Mouse (Mus musculus) activated CD4-positive, CD25-positive, alpha-beta regulatory T cell, adult 4 months (primary cell): ENCODE measurements around the gene Ttc28. TPM values are rescaled to one million over a fixed set of nuclear protein-coding genes. Genes with fewer than 3 reads are reported as not detected.

Experiments
- ATAC-seq: one replicate; pipeline ENCODE4 v1.8.0; 2017
- polyA plus RNA-seq, 2 experiments: library from polyadenylated mRNA; unstranded; fragments of 100-300 nt; shearing (Covaris generic); gene quantifications; one replicate each; pipeline ENCODE4 v1.2.1; 2017

Gene Ttc28
- polyA plus RNA-seq, 2 experiments from 2014 or later: 1.9 to 2.6 TPM

DNA sequence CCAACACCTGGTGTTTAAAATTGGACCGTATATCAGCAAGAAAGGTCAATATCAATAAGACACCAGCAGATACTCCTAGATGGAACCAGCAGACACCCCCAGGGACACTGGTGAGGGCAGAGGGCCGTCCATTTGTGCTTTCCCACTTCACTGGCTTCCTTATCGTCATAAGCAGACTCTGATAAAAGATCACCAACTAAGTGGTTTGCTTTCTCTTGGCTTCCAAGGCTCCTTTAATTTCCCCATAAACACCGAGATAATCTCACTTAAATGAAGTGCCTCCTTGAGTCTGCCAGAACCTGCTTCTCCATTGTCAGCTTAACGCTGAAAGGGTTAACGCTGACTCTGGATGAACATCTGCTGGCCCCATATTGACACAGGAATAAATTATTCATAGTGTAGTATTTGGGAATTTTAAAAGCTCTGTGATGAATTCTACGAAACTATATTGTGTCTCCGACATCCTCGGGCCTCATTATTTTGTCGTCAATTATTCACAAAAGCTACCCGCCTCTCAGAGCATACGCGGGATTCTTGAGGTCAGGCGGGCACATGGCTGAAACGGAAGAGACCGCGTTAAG lies 175.3 kb downstream of the Ttc28 start:
- ATAC-seq: no peak

DNA sequence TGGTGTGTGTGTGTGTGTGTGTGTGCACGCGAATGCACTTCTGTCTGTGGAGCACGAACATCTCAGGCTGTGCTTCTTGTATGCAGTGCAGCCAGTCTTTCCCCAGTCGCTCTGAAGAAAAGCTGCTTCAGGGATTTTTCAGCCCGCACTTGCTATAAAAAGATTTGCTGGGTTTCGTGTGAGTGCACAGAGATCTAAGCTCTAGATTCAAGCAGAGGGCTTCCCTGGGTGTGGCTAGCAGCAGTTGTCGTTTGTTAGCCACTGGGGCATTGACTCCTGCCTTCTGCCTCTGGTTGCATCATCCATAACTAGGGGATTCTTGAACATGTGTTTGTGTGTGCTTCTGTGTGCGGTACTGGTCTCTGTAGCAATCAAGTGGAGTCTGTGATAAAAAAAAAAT lies 175.9 kb downstream of the Ttc28 start:
- no peak for ATAC-seq

DNA sequence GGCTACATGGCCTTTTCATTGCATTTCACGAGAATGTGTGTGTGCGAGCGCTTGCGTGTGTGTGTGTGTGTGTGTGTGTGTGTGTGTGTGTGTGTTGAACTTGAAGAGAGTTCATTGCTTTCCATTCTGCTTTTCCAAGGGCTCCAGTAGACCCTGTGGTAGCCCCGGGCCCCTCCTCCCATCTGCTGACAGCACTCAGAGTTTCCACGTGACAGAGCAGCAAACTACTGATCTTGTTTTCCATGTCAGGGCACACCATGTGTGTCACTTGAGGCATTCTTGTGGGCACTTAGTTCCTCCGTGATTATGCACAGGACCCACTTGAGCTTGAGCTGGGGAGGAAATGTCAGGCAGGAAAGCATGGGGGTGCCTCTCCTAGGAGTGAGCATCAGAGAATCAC lies 177.5 kb downstream of the Ttc28 start:
- no peak for ATAC-seq

DNA sequence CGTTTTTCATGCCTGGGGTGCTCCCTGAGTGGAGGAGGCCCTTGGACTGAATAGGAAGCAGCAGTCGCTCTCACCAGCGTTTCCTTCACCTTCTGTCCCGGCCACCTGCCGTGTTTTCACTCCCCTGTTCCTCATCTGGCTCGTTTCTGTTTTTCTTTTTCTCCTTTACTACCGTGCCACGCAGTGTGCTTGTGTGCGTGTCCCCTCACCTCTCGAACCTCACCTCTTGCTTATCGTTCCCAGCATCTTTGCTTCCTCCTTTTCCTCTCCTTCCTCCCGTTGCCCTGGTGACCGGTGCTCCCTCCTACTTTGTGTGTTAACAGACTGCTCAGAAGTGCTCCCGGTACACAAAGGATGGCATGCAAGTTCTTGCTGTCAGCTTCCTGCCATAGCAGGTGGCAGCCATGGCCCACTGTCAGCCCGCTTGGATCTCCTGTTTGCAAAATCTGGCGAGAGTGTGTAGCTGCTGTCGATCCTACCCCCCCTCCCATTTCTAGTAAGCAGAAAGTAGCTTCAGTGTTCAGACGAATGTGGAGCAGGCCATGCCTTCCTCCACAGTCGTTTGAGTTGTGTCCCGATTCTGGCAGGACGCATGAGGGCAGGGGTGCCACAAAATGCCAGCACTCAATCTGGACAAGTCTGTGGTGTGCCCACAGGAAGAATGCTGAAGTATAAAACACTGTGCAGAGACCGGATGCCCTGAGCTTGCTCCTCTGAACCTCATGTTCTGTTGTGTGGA lies 179.0 kb downstream of the Ttc28 start:
- peak; percentile 79 for ATAC-seq

DNA sequence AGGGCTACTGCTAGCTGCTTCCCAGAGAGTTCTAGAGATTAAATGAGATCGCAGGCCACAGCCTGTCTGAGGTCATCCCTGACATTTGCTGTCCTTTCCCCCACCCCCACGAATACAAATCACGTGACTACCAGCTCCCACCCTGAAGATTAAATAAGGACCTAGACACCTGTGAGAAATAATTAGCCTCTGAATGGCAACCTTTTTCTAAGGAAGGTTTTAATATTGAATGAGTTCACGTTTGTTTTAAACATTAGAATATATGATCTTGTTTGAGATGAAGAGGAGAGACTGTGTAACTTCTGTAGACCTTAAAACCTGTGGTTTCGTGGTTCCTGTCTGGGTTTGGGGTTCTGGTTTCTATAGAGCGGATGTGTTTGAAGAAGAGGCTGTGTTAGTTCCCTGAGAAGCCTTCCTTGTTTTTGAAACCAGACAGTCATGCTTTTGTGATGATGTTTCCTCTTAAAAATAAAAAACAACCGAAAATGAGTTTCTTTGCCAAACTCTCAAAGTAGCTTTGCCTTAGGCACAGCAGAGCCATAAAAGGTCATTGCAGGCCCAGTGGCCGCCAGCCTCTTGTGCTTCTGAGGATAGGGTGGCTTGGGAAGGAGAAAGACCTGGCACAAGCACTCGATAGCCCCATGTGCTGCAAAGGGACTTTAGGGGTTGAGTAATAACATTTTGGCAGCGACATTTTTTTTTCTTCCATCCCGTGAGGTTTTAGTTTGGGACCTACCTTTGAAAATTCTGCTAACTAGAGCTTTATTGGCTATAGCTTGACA lies 179.7 kb downstream of the Ttc28 start:
- peak; percentile 52 for ATAC-seq

DNA sequence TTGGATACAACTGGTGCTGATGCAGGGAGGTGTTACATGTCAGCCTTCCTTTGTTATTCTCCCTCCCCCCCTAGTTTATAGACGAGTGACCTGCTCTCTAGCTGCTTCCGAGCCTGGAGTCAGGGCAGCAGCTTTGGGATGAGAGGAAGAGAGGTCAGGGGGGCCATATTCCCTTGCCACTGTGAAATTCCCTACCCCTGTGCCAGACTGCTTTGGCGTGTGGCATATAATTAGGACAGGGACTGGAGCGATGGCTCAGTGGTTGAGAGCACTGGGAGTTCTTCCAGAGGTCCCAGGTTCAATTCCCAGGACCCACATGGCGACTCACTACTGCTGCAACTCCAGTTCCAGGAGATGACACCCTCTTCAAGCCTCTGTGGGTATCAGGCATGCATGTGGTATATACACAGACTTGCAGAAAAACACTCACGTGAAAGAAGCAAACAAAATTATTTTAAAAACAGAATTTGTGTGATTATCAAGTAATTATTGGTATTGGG lies 180.7 kb downstream of the Ttc28 start:
- ATAC-seq: no peak

DNA sequence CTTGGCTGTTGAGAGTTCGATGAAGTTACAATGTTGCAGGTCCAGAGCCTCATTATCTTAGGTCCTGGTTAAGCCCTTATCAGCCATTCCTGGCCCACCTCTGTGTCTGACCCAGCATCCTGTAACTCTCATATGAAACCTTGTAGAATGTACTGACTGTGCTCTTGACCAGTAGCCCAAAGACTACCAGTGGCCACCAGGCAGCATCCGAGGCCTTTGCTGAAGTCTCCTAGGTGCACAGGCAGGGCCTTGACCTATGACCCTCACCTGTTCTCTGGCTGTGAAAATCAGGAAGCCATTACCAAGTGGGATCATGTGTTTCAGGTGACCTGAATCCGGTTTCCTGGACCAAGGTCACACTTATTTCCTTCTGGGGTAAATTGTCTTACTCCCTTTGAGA lies 183.6 kb downstream of the Ttc28 start:
- no peak for ATAC-seq

DNA sequence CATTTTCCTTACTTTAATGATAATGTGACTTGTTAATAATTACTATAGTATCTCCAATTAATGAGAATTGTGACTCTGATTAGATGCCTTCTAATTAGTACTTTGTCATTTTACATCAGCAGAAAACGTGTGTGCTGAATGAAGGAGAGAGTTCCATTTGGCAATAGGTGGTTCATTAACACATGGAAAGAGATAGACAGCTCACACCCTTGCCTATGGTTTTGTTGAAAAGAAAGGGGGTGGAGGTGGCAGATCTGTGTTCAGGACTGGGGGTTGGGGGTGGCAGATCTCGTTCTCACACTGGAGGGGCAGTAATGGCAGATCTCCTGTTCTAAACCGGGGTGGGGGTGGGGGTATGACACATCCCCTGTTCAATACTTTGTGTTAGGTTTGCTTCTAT lies 184.4 kb downstream of the Ttc28 start:
- ATAC-seq: no peak

DNA sequence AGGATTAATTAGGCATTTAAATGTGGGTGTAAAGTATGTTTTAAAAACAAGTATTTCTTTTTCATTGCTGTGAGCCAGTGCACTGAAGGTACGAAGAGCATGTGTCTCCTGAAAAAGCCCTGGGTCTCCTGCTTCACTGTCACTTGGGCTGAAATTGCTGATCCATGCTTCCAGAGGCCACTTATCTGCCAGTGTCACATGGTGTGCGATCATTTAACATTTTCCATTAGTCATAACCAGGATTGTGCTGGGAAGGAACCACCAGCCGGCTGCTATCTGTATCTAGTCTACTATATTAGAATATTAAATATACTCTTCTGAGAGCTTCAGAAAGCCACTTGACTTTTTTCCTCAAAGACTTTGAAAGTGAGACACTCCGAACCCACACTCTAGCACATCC lies 186.2 kb downstream of the Ttc28 start:
- no peak for ATAC-seq

DNA sequence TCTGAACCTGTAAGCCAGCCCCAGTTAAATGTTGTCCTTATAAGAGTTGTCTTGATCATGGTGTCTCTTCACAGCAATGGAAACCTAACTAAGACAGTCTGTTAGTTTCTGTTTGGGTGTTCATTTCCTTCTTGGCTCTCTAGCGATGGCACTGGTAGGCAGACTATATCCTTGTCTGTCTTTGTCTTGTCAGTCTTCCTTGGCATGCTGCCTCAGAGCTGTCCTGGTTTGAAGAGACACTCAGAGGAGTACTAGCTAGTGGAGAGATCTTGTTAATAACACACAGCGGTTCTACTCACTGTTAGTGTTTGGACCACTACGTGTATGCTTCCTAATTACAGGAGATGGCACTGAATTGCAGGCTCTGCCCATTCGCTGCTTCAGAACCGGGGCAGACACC lies 189.9 kb downstream of the Ttc28 start:
- ATAC-seq: no peak

DNA sequence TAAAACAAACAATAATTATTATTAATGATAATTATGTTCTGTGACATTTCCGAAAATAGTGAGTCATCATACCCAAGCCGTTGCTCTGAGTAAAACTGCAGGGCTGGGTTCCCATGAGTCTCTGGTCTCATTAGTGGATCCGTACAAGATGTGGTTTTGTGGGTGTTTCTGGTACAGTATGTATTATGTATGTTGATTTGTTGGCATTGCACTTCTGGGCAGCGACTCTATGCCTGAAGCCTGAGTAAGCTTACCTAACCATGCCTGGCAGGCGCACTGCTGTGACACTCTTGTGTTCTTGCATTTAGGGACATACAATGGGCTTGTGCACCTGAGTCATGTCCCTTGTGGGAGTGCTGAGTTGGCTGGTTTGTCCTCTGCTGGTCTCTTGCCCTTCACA lies 190.3 kb downstream of the Ttc28 start:
- ATAC-seq: no peak

DNA sequence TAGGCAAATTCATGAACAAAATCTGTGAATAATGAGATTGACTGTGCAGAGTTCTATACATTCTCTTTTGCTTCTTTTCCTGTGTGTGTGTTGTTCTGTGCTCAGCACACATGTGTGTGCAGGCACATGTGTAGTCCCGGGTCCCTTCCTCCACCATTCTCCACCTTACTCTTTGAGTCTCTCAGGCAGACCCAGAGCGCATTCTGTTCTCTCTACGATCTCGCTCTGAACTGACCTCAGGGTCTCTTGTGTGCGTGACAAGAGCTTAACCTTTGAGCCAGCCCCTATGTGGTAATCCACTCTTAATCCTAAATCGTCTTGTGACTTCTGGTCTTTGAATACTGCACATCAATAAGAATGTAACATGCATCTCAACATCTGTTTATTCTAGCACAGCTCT lies 190.8 kb downstream of the Ttc28 start:
- no peak for ATAC-seq

DNA sequence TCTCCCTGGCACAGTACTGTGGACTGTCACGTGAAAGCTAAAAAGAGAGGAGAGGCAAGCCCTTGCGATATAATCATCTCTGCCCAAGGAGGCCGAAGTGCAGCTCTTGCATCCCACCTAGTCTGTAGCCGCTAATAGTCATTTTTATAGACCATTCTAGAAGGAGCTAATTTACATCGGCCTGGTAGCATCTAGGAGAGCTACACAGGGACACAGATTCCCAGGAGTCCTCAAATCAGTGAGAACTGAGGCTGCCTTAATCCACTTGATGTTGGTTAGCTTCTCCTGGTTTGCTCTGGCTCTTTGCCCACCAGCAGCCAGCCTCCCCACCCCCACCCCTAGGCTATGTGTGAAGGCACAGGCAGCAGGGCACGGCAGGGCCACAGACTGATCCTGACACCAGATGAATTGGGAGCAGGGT lies 193.7 kb downstream of the Ttc28 start:
- no peak for ATAC-seq

DNA sequence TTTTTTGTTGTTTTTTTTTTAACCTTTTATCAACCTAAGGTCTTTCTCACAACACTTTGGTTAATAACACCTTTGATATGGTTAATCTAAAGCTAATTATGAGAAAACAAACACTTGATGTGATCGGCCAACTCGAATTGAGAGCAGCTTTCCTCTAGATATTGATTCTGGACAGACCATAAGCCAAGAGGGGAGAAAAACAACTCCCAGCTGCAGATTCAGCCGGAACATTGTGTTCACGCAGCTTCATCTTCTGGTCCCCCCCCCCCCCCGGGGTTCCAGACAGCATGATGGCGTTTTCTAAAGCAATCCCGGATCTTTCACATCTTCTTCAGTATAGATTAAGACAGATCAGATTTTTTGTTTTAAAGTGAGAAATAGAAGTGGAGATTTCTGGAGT lies 194.4 kb downstream of the Ttc28 start:
- no peak for ATAC-seq

DNA sequence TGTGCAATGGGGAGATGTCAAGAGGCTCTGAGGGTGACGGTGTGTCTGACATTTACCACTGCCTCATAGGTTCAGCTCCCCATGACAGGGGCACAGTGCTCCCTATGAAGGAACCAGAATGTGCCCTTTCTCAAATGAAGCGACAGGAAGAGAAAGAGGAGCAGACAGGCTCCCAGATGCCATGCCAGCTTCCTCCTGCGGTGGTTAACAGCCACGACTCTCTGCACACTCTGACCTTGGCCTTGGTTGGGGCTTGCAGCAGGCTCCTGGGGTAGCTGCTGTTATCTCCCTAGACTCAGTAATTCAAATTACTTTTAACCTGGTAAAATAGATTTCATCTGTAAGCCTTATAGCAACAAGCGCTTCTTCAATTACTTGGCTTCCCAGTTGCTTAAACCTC lies 196.2 kb downstream of the Ttc28 start:
- ATAC-seq: no peak

DNA sequence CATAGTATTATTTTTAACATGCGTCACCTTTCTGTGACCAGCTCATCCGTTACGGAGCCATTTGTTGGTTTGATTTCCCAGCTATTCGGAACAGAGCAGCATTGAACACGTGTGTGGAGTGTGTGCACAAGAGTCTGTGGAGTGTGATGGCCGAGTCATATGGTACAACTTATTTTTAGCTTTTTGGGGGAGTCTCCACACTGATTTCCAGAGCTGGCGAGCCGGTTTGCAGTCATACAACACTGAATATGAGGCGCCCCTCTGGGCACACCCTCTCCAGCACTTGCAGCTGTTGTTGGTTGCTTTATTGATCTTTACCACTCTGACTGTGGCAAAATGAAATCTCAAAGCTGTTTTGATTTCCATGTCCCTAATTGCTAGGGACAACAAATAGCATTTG lies 197.7 kb downstream of the Ttc28 start:
- no peak for ATAC-seq

DNA sequence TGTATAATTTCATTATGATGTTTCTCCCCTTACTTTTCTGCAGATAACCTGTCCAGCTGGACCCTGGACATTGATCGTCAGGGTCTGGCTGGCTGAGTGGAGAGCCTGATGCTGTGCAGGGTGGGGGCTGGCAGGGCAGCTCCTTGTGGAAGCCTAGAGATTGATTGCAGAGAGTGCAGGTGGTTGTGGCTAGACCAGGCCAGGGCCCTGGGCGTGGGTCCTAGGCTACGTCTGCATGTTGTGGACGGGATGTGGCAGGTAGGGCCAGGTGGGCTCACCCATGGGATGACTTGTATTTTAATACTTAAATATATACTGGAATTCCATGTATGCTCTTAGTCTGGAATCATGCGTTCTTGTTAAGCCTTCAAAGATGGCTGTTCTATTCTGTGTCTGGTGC lies 201.0 kb downstream of the Ttc28 start:
- no peak for ATAC-seq

DNA sequence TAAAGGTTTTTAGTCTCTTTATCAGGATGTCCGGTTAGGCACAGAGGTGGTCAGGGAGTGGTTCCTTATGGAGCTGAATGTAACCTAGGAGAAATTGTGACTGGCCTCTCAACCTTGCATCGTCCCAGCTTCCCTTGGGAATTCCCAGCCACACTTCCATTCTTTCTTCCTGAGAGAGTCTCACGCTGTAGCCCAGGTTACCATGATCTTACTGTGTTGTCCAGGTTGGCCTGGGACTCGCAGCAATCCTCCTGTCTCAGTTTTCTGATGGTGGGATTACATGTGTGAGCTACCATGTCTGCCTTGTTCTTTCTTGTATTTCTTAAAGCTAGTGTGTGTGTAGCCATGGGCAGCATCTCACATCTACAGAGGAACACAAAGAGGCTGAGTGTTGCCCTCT lies 206.2 kb downstream of the Ttc28 start:
- ATAC-seq: no peak

DNA sequence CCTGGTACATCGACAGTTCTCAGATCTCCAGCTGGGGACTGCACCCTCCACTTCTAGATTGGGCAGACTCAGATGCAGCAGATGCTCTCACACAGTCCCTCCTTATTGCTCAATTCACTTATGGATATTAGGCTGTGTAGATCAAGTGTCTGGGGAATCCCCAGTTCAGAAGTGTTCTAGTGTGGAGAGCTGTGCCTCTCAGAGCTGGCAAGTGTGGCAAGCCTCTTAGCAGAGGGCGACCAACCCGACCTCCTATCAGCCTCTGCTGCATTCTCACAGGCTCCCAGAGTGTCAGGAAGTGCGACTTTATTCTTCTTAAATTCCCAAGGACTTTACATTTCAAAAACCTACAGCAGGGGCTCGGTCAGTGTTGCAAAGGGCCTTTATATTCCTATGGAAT lies 217.1 kb downstream of the Ttc28 start:
- no peak for ATAC-seq

DNA sequence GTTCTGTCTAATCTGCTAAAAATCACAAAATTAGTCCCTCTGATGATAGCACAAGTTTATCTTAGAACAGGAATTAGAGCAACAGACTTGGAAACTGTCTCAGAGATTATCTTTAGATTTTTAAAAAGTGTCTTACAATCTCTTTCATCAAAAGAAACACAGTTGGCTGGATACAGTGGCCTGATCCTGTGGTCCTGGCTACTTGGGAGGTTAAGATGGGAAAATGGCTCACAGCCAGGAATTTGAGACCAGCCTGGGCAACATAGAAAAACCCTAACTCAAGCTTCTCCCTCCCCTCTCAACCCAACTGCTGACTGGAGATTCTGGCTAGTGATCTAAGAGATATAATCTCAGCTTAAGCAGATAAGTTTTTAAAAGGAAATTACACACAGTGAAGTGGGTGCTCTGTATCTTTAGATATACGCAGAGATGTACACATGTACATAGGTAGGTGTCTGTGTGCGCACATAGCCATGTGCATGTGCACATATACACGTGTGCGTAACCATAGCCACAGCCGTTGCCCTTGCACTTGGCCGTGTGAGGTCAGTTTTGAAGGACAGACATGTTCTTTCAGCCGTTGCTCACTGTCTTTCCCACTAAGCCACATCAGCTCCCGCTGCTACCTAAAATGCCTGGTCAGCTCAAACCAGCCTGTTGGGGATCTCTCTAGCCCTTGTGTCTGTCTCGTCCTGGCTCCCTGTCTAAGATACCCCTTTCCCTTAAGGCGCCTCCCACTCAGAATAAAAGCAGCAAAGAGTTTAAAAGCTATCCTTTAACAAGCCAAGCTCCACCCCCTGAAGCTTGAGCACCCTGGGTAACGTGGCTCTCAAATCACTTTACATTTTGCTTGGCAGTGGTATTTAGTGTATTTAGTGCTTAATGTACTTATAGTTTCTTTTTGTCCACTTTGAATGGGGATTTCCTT lies 217.9 kb downstream of the Ttc28 start:
- no peak for ATAC-seq

DNA sequence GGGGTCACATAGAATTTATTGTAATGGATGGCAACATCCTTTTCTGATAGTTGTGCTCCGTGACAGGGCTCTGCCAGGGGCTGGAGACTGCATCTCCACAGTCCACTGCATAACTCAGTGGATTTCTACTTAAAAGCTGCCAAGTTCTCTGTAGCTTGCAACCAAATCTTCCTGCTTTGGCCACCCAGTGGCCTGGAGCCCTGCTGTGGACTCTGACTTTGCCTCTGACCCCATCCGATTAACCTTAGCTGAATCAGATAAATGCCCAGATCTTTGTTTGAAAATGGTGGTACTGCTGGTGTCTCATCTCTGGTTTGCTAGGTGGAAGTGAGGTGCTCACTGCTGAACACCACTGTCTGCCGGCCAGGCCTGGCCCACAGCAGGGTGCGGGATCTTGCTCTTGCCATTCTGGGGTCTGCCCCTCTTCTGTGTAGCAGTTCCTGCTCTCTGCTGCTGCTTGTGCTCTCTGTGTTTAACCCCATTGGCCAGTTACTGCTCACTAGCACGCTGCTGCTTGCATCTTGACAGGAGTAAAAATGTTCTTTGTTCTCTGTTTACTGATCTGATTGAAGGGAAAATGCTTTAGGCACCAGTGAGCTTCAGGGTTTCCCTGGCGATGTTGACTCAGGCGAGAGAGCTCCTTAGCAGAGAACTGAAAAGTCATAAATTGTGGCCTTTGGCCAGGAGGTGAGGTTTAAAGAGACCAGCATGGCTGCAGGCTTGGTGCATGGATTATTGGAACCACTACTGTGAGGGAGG lies 219.1 kb downstream of the Ttc28 start:
- no peak for ATAC-seq

DNA sequence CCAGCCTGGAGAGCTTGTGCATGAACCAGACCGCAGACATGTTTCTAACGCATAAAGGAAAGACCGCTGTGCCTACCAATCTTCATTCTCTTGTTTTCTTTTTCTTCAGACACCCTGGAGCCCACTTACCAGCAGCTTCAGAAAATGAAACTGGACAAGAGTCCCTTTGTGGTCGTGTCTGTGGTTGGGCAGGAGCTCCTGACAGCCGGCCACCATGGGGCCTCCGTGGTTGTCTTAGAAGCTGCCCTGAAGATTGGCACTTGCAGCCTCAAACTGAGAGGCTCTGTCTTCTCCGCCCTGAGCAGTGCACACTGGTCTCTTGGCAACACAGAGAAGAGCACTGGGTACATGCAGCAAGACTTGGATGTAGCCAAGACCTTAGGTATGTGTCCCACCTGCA lies 221.0 kb downstream of the Ttc28 start:
- ATAC-seq: no peak
